Mouse (Mus musculus) midbrain, embryonic 10.5 days (tissue): ENCODE data around the gene Capn7. TPM values are rescaled to one million over a fixed set of nuclear protein-coding genes. Genes with fewer than 3 reads are reported as not detected.

ENCODE experiments used
- DNase-seq: peaks from one replicate; pipeline ENCODE4 v3.0.0-alpha.2; 2017; ENCODE audit warnings: low spot score
- H3K27ac ChIP-seq: fragments of 300-500 bp; sonication (generic); replicated peaks from 2 replicates; pipeline ENCODE4 v1.5.1; 2016; ENCODE audit warnings: mild to moderate bottlenecking
- H3K27me3 ChIP-seq: fragments of 300-500 bp; sonication (generic); 2 replicates; pipeline ENCODE4 v1.6.1; 2016; ENCODE audit warnings: low read depth, mild to moderate bottlenecking; ENCODE audit not compliant: poor library complexity, severe bottlenecking
- H3K36me3 ChIP-seq: fragments of 300-500 bp; sonication (generic); 2 replicates; pipeline ENCODE4 v1.6.1; 2016; ENCODE audit warnings: mild to moderate bottlenecking, moderate library complexity
- H3K4me1 ChIP-seq: fragments of 300-500 bp; sonication (generic); 2 replicates; pipeline ENCODE4 v1.6.1; 2016
- H3K4me3 ChIP-seq: fragments of 300-500 bp; sonication (generic); 2 replicates; pipeline ENCODE4 v1.5.1; 2016; ENCODE audit warnings: mild to moderate bottlenecking, moderate library complexity
- H3K9me3 ChIP-seq: fragments of 300-500 bp; sonication (generic); replicated peaks from 2 replicates; pipeline ENCODE4 v1.6.1; 2016; ENCODE audit warnings: mild to moderate bottlenecking
- WGBS: fragments of 180-500 bp; shearing (Covaris S2); methylation state at CpG from one replicate; pipeline ENCODE4 v1.1.7; 2016; 5-methylcytosine and 5-hydroxymethylcytosine counted together
- polyA plus RNA-seq: library from polyadenylated mRNA; unstranded; fragments of >200 nt; fragmentation: Nextera tagmentation; extraction: Ambion mirVana; gene quantifications from 2 replicates; pipeline ENCODE4 v1.2.1, GENCODE M21; 2016

Capn7 gene
- polyA plus RNA-seq, 1 experiment from 2014 or later: 28.9 TPM

GRCm38 (mm10) chr14:31327196-31327595 lies 9.2 kb upstream of the Capn7 start:
- DNase-seq: no peak

GRCm38 (mm10) chr14:31327681-31328080 lies 8.8 kb upstream of the Capn7 start:
- no peaks in the 10 kb centered on the region for H3K9me3 ChIP-seq
- WGBS: 84% methylated on average over 4 of the region's 4 CpGs
- DNase-seq: no peak
- H3K4me1 ChIP-seq: peaks cover 10% of the 10 kb centered on the region
- no peak overlapping the region for H3K4me3 ChIP-seq
- H3K27me3 ChIP-seq: no peaks in the 10 kb centered on the region
- H3K36me3 ChIP-seq: no peaks in the 10 kb centered on the region
- H3K27ac ChIP-seq: no peak overlapping the region

More at GRCm38 (mm10) chr14:31327196-31327595, 9.2 kb upstream of the Capn7 start:
- Histone ChIP-seq H3K4me1 (peaks cover 10% of the 10 kb centered on the region), H3K4me3 (no peak overlapping the region), H3K27ac (no peak overlapping the region), H3K27me3 (no peaks in the 10 kb centered on the region), H3K9me3 (no peaks in the 10 kb centered on the region), H3K36me3 (no peaks in the 10 kb centered on the region)
- 93% methylated on average over 1 of the region's 1 CpGs for WGBS

GRCm38 (mm10) chr14:31329741-31330140 lies 6.7 kb upstream of the Capn7 start:
- H3K27me3 ChIP-seq: no peaks in the 10 kb centered on the region
- no peaks in the 10 kb centered on the region for H3K4me1 ChIP-seq
- 56% methylated on average over 2 of the region's 2 CpGs for WGBS
- H3K9me3 ChIP-seq: no peaks in the 10 kb centered on the region
- H3K27ac ChIP-seq: no peak overlapping the region
- no peaks in the 10 kb centered on the region for H3K36me3 ChIP-seq
- H3K4me3 ChIP-seq: no peak overlapping the region
- no peak for DNase-seq

GRCm38 (mm10) chr14:31330957-31331356 lies 5.5 kb upstream of the Capn7 start:
- Histone ChIP-seq H3K36me3 (no peaks in the 10 kb centered on the region), H3K4me3 (no peak overlapping the region), H3K9me3 (no peaks in the 10 kb centered on the region), H3K27me3 (no peaks in the 10 kb centered on the region), H3K27ac (no peak overlapping the region), H3K4me1 (peaks cover 7% of the 10 kb centered on the region)
- WGBS: 84% methylated on average over 4 of the region's 4 CpGs
- DNase-seq: no peak

- DNase-seq: no peak
Measured at GRCm38 (mm10) chr14:31335765-31336164, 673 bp upstream of the Capn7 start.

GRCm38 (mm10) chr14:31337406-31337805 lies 968 bp downstream of the Capn7 start:
- Histone ChIP-seq H3K4me1 (peaks cover 22% of the 10 kb centered on the region), H3K27ac (0 out of 2 replicates have a peak overlapping the region, but pooled peaks have one; percentile 94), H3K4me3 (peak overlapping the region; percentile 84), H3K27me3 (no peaks in the 10 kb centered on the region), H3K9me3 (no peaks in the 10 kb centered on the region), H3K36me3 (peaks cover 16% of the 10 kb centered on the region)
- DNase-seq: no peak
- 56% methylated on average over 7 of the region's 7 CpGs for WGBS

More at GRCm38 (mm10) chr14:31335765-31336164, 673 bp upstream of the Capn7 start:
- 62% methylated on average over 3 of the region's 3 CpGs for WGBS
- H3K9me3 ChIP-seq: no peaks in the 10 kb centered on the region
- peak overlapping the region; percentile 94 for H3K27ac ChIP-seq
- peak overlapping the region; percentile 84 for H3K4me3 ChIP-seq
- peaks cover 22% of the 10 kb centered on the region for H3K4me1 ChIP-seq
- H3K27me3 ChIP-seq: no peaks in the 10 kb centered on the region
- H3K36me3 ChIP-seq: peaks cover 6% of the 10 kb centered on the region

- peaks cover 22% of the 10 kb centered on the region for H3K4me1 ChIP-seq
- no peaks in the 10 kb centered on the region for H3K9me3 ChIP-seq
- H3K36me3 ChIP-seq: peaks cover 16% of the 10 kb centered on the region
- H3K27me3 ChIP-seq: no peaks in the 10 kb centered on the region
- H3K27ac ChIP-seq: no peak overlapping the region
- H3K4me3 ChIP-seq: peak overlapping the region; percentile 84; the same call in 1 of the 2 replicates
- no peak for DNase-seq
Measured at GRCm38 (mm10) chr14:31337947-31338346, 1.5 kb downstream of the Capn7 start.

GRCm38 (mm10) chr14:31343241-31343640 lies 6.8 kb downstream of the Capn7 start:
- DNase-seq: no peak
- 85% methylated on average over 8 of the region's 8 CpGs for WGBS
- peaks cover 2% of the 10 kb centered on the region for H3K4me1 ChIP-seq
- H3K27ac ChIP-seq: no peak overlapping the region
- H3K4me3 ChIP-seq: no peak overlapping the region
- H3K36me3 ChIP-seq: peaks cover 45% of the 10 kb centered on the region
- no peaks in the 10 kb centered on the region for H3K9me3 ChIP-seq
- no peaks in the 10 kb centered on the region for H3K27me3 ChIP-seq

- H3K27me3 ChIP-seq: no peaks in the 10 kb centered on the region
- H3K9me3 ChIP-seq: no peaks in the 10 kb centered on the region
- H3K36me3 ChIP-seq: peaks cover 46% of the 10 kb centered on the region
- no peak overlapping the region for H3K27ac ChIP-seq
- no peak overlapping the region for H3K4me3 ChIP-seq
- 94% methylated on average over 1 of the region's 1 CpGs for WGBS
- H3K4me1 ChIP-seq: no peaks in the 10 kb centered on the region
- DNase-seq: no peak
Measured at GRCm38 (mm10) chr14:31345367-31345766, 8.9 kb downstream of the Capn7 start.

- 95% methylated on average over 2 of the region's 2 CpGs for WGBS
- no peaks in the 10 kb centered on the region for H3K9me3 ChIP-seq
- H3K27me3 ChIP-seq: no peaks in the 10 kb centered on the region
- no peak overlapping the region for H3K27ac ChIP-seq
- no peak overlapping the region for H3K4me3 ChIP-seq
- DNase-seq: no peak
- no peaks in the 10 kb centered on the region for H3K4me1 ChIP-seq
- peaks cover 82% of the 10 kb centered on the region for H3K36me3 ChIP-seq
Measured at GRCm38 (mm10) chr14:31362236-31362635, 25.8 kb downstream of the Capn7 start.

GRCm38 (mm10) chr14:31364589-31364988 lies 28.2 kb downstream of the Capn7 start:
- no peak overlapping the region for H3K27ac ChIP-seq
- H3K9me3 ChIP-seq: no peaks in the 10 kb centered on the region
- no peaks in the 10 kb centered on the region for H3K4me1 ChIP-seq
- 96% methylated on average over 4 of the region's 4 CpGs for WGBS
- H3K4me3 ChIP-seq: no peak overlapping the region
- no peak for DNase-seq
- no peaks in the 10 kb centered on the region for H3K27me3 ChIP-seq
- H3K36me3 ChIP-seq: peaks cover 94% of the 10 kb centered on the region

GRCm38 (mm10) chr14:31365350-31365749 lies 28.9 kb downstream of the Capn7 start:
- H3K27me3 ChIP-seq: no peaks in the 10 kb centered on the region
- H3K27ac ChIP-seq: no peak overlapping the region
- H3K4me1 ChIP-seq: no peaks in the 10 kb centered on the region
- no peaks in the 10 kb centered on the region for H3K9me3 ChIP-seq
- H3K4me3 ChIP-seq: no peak overlapping the region
- peaks cover 95% of the 10 kb centered on the region for H3K36me3 ChIP-seq
- DNase-seq: peak; percentile 48

- Histone ChIP-seq H3K4me3 (no peak overlapping the region), H3K9me3 (no peaks in the 10 kb centered on the region), H3K4me1 (no peaks in the 10 kb centered on the region), H3K27ac (no peak overlapping the region), H3K36me3 (peaks cover 92% of the 10 kb centered on the region), H3K27me3 (no peaks in the 10 kb centered on the region)
- no peak for DNase-seq
- WGBS: 94% methylated on average over 7 of the region's 7 CpGs
Measured at GRCm38 (mm10) chr14:31367951-31368350, 31.5 kb downstream of the Capn7 start.

GRCm38 (mm10) chr14:31369377-31369776 lies 32.9 kb downstream of the Capn7 start:
- Histone ChIP-seq H3K27me3 (no peaks in the 10 kb centered on the region), H3K27ac (no peak overlapping the region), H3K4me3 (no peak overlapping the region), H3K4me1 (no peaks in the 10 kb centered on the region), H3K9me3 (no peaks in the 10 kb centered on the region), H3K36me3 (peaks cover 92% of the 10 kb centered on the region)
- no peak for DNase-seq
- WGBS: 87% methylated on average over 3 of the region's 3 CpGs
